Mouse (Mus musculus) liver, postnatal 0 days (tissue): ENCODE measurements around the gene Apoc1.

Experiments
- CTCF ChIP-seq: sonication (generic); IDR thresholded peaks from 2 replicates; pipeline ENCODE4 v1.5.1; 2016; ENCODE audit warnings: antibody characterized with exemption, low read depth
- EP300 ChIP-seq: IDR thresholded peaks from 2 replicates; pipeline ENCODE4 v1.6.1; 2016; ENCODE audit warnings: antibody characterized with exemption, low read depth, mild to moderate bottlenecking

GRCm38 (mm10) chr7:19701069-19701761 lies 8.8 kb upstream of the Apoc1 start:
- TF ChIP-seq CTCF (peak; percentile 82), EP300 (peak; percentile 79)
